Mouse (Mus musculus) Patski (cell line): ENCODE data around the gene Dmp1. TPM values are rescaled to one million over a fixed set of nuclear protein-coding genes. Genes with fewer than 3 reads are reported as not detected.

ENCODE experiments used
- ATAC-seq: fragments of 100-300 bp; one replicate; pipeline ENCODE4 v1.8.0; 2021
- CTCF ChIA-PET: fragments of 350-600 bp; sonication (Branson Sonifier 250); formaldehyde crosslinking; loops from one replicate; lab custom pipeline; 2022; ENCODE audit warnings: inconsistent platforms; lab: Charles Lee
- POLR2A ChIA-PET: fragments of 350-600 bp; sonication (Branson Sonifier 250); formaldehyde crosslinking; loops from one replicate; lab custom pipeline; 2022; ENCODE audit warnings: antibody characterized with exemption, inconsistent platforms; lab: Charles Lee
- DNase-seq: peaks from one replicate; pipeline ENCODE4 v3.0.0-alpha.2; 2011; ENCODE audit warnings: low read depth, low spot score
- H3K27me3 ChIP-seq: fragments of 371-371 bp; one replicate; pipeline ENCODE4 v1.5.1; 2021
- CTCF ChIP-seq: fragments of 100-300 bp; IDR thresholded peaks from one replicate; pipeline ENCODE4 v1.5.1; 2021
- in situ Hi-C: fragments of 300-500 bp; cut with MboI; formaldehyde crosslinking; loops from 3 replicates; pipeline ENCODE4 v1.11.1; 2018; ENCODE audit warnings: low pct_unique_long_range_greater_than_20kb, mixed read lengths
- polyA plus RNA-seq: library from polyadenylated mRNA; unstranded; gene quantifications from one replicate; pipeline ENCODE4 v1.2.3, GENCODE M21; 2021

Gene Dmp1
- polyA plus RNA-seq, 1 experiment from 2014 or later, result not detected

DNA sequence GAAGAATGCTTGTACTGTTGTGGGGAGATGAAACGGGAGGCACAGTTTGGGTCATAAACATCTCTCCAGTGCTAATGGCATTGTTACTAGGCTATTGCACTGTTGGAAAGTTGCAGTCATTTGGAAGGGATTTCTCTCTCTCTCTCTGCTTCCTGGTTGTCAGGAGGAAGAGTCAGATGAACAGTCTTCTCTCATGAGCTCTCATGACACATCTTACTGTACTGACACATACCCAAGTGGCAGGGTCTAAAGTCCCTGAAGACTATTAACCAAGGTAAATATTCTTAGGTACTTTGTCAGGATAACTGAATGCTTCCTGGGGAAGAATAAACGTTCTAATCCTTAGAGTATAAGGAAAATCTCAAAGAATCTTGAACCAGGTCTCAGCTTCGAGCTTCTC, 54.2 kb downstream of the Dmp1 start:
- DNase-seq (no peak), ATAC-seq (no peak)
- ChIA-PET POLR2A (interaction anchor here (0.9 kb wide), 1 partner anchor 12 kb away, joined by 3 read pairs; no protein-coding TSS in a partner anchor), CTCF (no interaction called here)
- in situ Hi-C loops, result no loop called here
- peaks cover 8% of the 10 kb centered on the region for H3K27me3 ChIP-seq
- TF ChIP-seq CTCF, result no peak

DNA sequence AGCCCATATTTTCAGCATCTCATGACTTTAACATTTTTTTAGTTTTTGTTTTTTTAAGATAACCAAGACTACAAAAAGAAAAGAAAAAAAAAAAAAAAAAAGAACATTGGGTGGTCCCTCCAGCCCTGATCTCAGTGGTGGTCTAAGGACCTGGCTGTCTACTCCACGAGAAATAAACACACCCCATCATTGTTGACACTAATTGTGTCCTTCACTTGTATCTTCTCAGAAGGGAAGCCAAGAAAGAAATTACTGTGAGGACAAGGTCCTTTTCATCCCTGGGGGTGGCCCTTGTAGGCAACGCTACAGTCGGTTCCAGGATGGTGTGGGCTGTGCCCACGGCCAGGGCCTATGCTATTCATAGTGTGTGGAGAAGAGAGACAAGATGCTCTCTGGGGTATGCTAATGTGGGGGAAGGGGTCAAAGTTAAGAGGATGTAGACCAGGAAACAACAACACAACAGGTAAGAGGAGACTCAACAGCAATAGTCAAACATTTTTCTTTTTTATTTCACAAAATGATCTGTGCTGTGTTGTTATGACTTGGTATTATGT, 59.6 kb downstream of the Dmp1 start:
- in situ Hi-C loops, result no loop called here
- no peaks in the 10 kb centered on the region for H3K27me3 ChIP-seq
- ATAC-seq (no peak), DNase-seq (no peak)
- ChIA-PET POLR2A (no interaction called here), CTCF (interaction anchor here (1.0 kb wide), 1 partner anchor 12 kb away, joined by 3 read pairs; no protein-coding TSS in a partner anchor)
- TF ChIP-seq CTCF, result no peak

DNA sequence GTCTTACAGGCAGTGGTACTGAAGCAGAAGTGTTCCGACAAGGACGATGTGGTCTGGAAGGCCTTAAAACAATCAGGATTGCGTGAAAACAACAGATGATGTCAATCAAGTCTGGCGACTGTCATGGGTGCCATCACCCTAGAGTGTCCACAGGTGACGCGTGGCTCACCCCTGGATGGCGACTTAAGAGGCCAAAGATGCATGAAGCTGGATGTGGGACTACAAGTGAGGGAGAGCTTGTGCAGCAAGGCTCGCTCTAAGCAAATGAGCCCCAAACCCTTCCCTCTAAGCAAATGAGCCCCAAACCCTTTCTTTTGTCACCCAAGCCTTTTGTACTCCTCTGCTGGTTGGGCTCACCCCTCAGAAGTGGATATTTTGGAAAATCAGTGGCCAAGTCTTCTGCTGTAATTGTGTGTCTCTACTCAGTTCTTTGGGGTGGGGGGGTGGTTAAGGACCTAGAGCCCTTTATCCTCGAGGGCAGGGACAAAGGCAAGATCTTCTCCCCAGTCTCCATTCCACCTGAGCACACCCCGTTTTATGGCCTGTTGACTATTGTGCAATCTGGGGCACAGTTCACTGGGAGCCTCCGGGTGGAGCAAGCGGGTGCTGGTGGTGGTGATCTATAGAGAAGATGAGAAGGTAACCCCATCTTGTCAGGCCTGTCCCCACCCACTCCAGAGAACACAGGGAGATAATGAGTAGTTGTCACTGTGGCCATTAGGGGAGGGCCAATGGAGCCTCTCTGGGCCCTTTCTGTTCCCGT, 60.8 kb downstream of the Dmp1 start:
- DNase-seq (no peak), ATAC-seq (no peak)
- ChIA-PET CTCF (interaction anchor here (1.0 kb wide), 1 partner anchor 13 kb away, joined by 3 read pairs; no protein-coding TSS in a partner anchor), POLR2A (no interaction called here)
- in situ Hi-C loops, result no loop called here
- no peaks in the 10 kb centered on the region for H3K27me3 ChIP-seq
- no peak for TF ChIP-seq CTCF

Other genes with a start within 250 kb of the Dmp1 start
- gene Hsd17b13, start 225.2 kb upstream of the Dmp1 start, polyA plus RNA-seq, result not detected
- gene Hsd17b11, start 180.7 kb upstream of the Dmp1 start, polyA plus RNA-seq, result 14.3 TPM
- 52.3 TPM for gene Nudt9, start 156.3 kb upstream of the Dmp1 start, polyA plus RNA-seq
- not detected for gene Gm17660, start 125.0 kb upstream of the Dmp1 start, polyA plus RNA-seq
- gene Sparcl1, start 88.9 kb upstream of the Dmp1 start, polyA plus RNA-seq, result not detected
- not detected for gene Dspp, start 31.9 kb upstream of the Dmp1 start, polyA plus RNA-seq
- not detected for gene Ibsp, start 96.6 kb downstream of the Dmp1 start, polyA plus RNA-seq
- not detected for gene Mepe, start 122.7 kb downstream of the Dmp1 start, polyA plus RNA-seq
- 39,380 TPM for gene Spp1, start 232.5 kb downstream of the Dmp1 start, polyA plus RNA-seq